ENCODE assay signal across 32 mouse cellular contexts in genomic region chr6:136889554-136889953, GRCm38 (mm10). TPM values are rescaled to one million over a fixed set of nuclear protein-coding genes. Genes with fewer than 3 reads are reported as not detected.
A peak's percentile ranks its signal among the peaks of the same experiment; 100 is the strongest.
DNase-seq lines count a peak whose midpoint lies in the region; ATAC-seq lines count a peak whose summit lies in the region.
"Had no signal": no experiment of that assay in that cellular context is flagged by ENCODE, and none has a peak within 500 bp of the region (broad histone marks: within the 10 kb centered on the region; RNA-seq: fewer than 3 reads in every experiment).

No protein-coding gene starts in this region.

- ATAC-seq in frontal cortex, adult (ENCODE audit: low TSS enrichment): peak; percentile 85
- no peak for ATAC-seq in heart, embryonic 14.5 days (ENCODE audit: insufficient number of reproducible peaks, insufficient read depth, low FRiP score, low read depth)
- no peak for ATAC-seq in lung, embryonic 15.5 days (ENCODE audit: borderline replicate concordance, extremely low read depth, low FRiP score, low TSS enrichment)
- ATAC-seq: forebrain, embryonic 15.5 days; hindbrain, postnatal 0 days; inflammation-experienced regulatory T-cells, adult 6 months; intestine, embryonic 16.5 days had no signal

- WGBS in heart, embryonic 14.5 days: 82% methylated on average over 6 of the region's 6 CpGs
- WGBS in lung, embryonic 15.5 days: 65% methylated on average over 6 of the region's 6 CpGs

- no peak overlapping the region for H3K9ac ChIP-seq in heart, embryonic 14.5 days (ENCODE audit: low read length)
- H3K9ac ChIP-seq in lung, embryonic 15.5 days: no peak overlapping the region
- H3K9ac ChIP-seq: embryonic facial prominence, embryonic 13.5 days; forebrain, embryonic 12.5 days; forebrain, embryonic 15.5 days; hindbrain, embryonic 14.5 days had no signal

- H3K27ac ChIP-seq in heart, embryonic 14.5 days (replicated peaks in 1 of 2; ENCODE audit: control insufficient read depth in 1 of 2, insufficient read depth in 1 of 2, low read depth in 2 of 2, low read length in 2 of 2): 0 out of 4 replicates have a peak overlapping the region, but pooled peaks have one; percentile 17 to 24
- H3K27ac ChIP-seq in lung, embryonic 15.5 days: peak overlapping the region; percentile 73
- H3K27ac ChIP-seq: embryonic facial prominence, embryonic 10.5 days; embryonic facial prominence, embryonic 13.5 days; forebrain, embryonic 12.5 days; forebrain, embryonic 15.5 days; gastrocnemius, adult 2 months; heart, embryonic 10.5 days; hindbrain, embryonic 14.5 days; hindbrain, postnatal 0 days had no signal

- H3K36me3 ChIP-seq in heart, embryonic 14.5 days (ENCODE audit: control insufficient read depth, insufficient read depth, low read length): no peaks in the 10 kb centered on the region
- H3K36me3 ChIP-seq in lung, embryonic 15.5 days: no peaks in the 10 kb centered on the region
- H3K36me3 ChIP-seq: embryonic facial prominence, embryonic 10.5 days; embryonic facial prominence, embryonic 13.5 days; forebrain, embryonic 12.5 days; forebrain, embryonic 15.5 days; heart, embryonic 10.5 days had no signal

- DNase-seq in frontal cortex, postnatal 36 days (ENCODE audit: low spot score in 2 of 2): no peak
- no peak for DNase-seq in heart, adult 9 months (ENCODE audit: low spot score in 2 of 2)
- no peak for DNase-seq in lung, adult 18-20 months
- DNase-seq in brain, adult 2 months (ENCODE audit: low read depth, low spot score): peak; percentile 50
- DNase-seq in adrenal gland, postnatal 4 days (ENCODE audit: low spot score in 2 of 2): no peak
- DNase-seq: cerebellum, adult 11-12 months; cerebellum, adult 8-10 months; cerebellum, postnatal 10 days; cerebellum, postnatal 36 days; embryo, embryonic 11 days; gastrocnemius, adult 2 months; gastrocnemius, postnatal 14 days; heart, adult 11 months; heart, postnatal 36 days had no signal

- no peak overlapping the region for H3K4me2 ChIP-seq in heart, embryonic 14.5 days (ENCODE audit: low read length)
- H3K4me2 ChIP-seq in lung, embryonic 15.5 days: no peak overlapping the region
- H3K4me2 ChIP-seq: embryonic facial prominence, embryonic 13.5 days; forebrain, embryonic 12.5 days; forebrain, embryonic 15.5 days; hindbrain, embryonic 14.5 days had no signal

- no peaks in the 10 kb centered on the region for H3K9me3 ChIP-seq in heart, embryonic 14.5 days (ENCODE audit: control insufficient read depth, low read length)
- H3K9me3 ChIP-seq in lung, embryonic 15.5 days: no peaks in the 10 kb centered on the region
- H3K9me3 ChIP-seq: embryonic facial prominence, embryonic 10.5 days; embryonic facial prominence, embryonic 13.5 days; forebrain, embryonic 12.5 days; forebrain, embryonic 15.5 days; heart, embryonic 10.5 days had no signal

- no peak overlapping the region for H3K4me3 ChIP-seq in heart, embryonic 14.5 days (ENCODE audit: control insufficient read depth in 1 of 2, insufficient read depth in 1 of 2, low read depth in 1 of 2, low read length in 2 of 2)
- no peak overlapping the region for H3K4me3 ChIP-seq in lung, embryonic 15.5 days
- H3K4me3 ChIP-seq: embryonic facial prominence, embryonic 10.5 days; embryonic facial prominence, embryonic 13.5 days; erythroblast, embryonic 14.5 days; forebrain, embryonic 12.5 days; forebrain, embryonic 15.5 days; gastrocnemius, adult 2 months; heart, embryonic 10.5 days had no signal

- peaks cover 3 to 6% of the 10 kb centered on the region in 2 experiments; a peak in 1 of 4 replicates for H3K4me1 ChIP-seq in heart, embryonic 14.5 days (ENCODE audit: control insufficient read depth in 2 of 2, insufficient read depth in 2 of 2, low read length in 2 of 2)
- H3K4me1 ChIP-seq in lung, embryonic 15.5 days: peaks cover 21% of the 10 kb centered on the region
- H3K4me1 ChIP-seq: embryonic facial prominence, embryonic 13.5 days; forebrain, embryonic 12.5 days; forebrain, embryonic 15.5 days had no signal

- H3K27me3 ChIP-seq in heart, embryonic 14.5 days (ENCODE audit: control insufficient read depth, insufficient read depth, low read length): no peaks in the 10 kb centered on the region
- no peaks in the 10 kb centered on the region for H3K27me3 ChIP-seq in lung, embryonic 15.5 days
- H3K27me3 ChIP-seq: embryonic facial prominence, embryonic 13.5 days; forebrain, embryonic 12.5 days; forebrain, embryonic 15.5 days had no signal

RNA-seq across cellular contexts. Expression of gene Mgp, which starts 13.9 kb away (rescaled TPM):
- 457 and 563 TPM in 2 replicates for polyA plus RNA-seq in heart, embryonic 14.5 days (2014; fragmentation: Nextera tagmentation; extraction: Ambion mirVana)
- polyA plus RNA-seq in lung, embryonic 15.5 days (2015; fragmentation: Nextera tagmentation; extraction: Ambion mirVana): 918 and 931 TPM in 2 replicates
- 100 to 1,000 TPM; 174 to 199 TPM for total RNA-seq in adrenal gland, postnatal 4 days (2021)
- total RNA-seq: ES-E14 had no signal
- polyA plus RNA-seq: erythroblast, embryonic 14.5 days; inflammation-experienced regulatory T-cells, adult 6 months had no signal

RNA-seq across cellular contexts. Expression of gene Art4, which starts 32.0 kb away (rescaled TPM):
- 9.5 and 11.2 TPM in 2 replicates for polyA plus RNA-seq in heart, embryonic 14.5 days (2014; fragmentation: Nextera tagmentation; extraction: Ambion mirVana)
- polyA plus RNA-seq in lung, embryonic 15.5 days (2015; fragmentation: Nextera tagmentation; extraction: Ambion mirVana): 6.6 and 7.1 TPM in 2 replicates
- 10 to 100 TPM; 10.4 to 11.1 TPM for total RNA-seq in adrenal gland, postnatal 4 days (2021)
- total RNA-seq: ES-E14 had no signal

RNA-seq across cellular contexts. Expression of gene Erp27, which starts 32.4 kb away (rescaled TPM):
- polyA plus RNA-seq in heart, embryonic 14.5 days (2014; fragmentation: Nextera tagmentation; extraction: Ambion mirVana): 0.93 and 1.7 TPM in 2 replicates
- 0.40 and 0.62 TPM in 2 replicates for polyA plus RNA-seq in lung, embryonic 15.5 days (2015; fragmentation: Nextera tagmentation; extraction: Ambion mirVana)
- 10 to 100 TPM in 1 of 2 experiments, under 1 TPM in 1; 0.40 to 13.6 TPM for total RNA-seq in adrenal gland, postnatal 4 days (2021)
- total RNA-seq: adrenal gland, adult 18-20 months; ES-E14; gastrocnemius, postnatal 14 days; gastrocnemius, postnatal 4 days; heart, postnatal 36 days; hindbrain, postnatal 0 days had no signal
- polyA plus RNA-seq: embryonic facial prominence, embryonic 10.5 days; erythroblast, embryonic 14.5 days; forebrain, embryonic 12.5 days; hindbrain, embryonic 14.5 days; hindbrain, postnatal 0 days had no signal

RNA-seq across cellular contexts. Expression of gene Pde6h, which starts 34.1 kb away (rescaled TPM):
- 0.23 TPM in 1 of 2 replicates, not detected in the other for polyA plus RNA-seq in heart, embryonic 14.5 days (2014; fragmentation: Nextera tagmentation; extraction: Ambion mirVana)
- 0.47 TPM in 1 of 2 replicates, not detected in the other for polyA plus RNA-seq in lung, embryonic 15.5 days (2015; fragmentation: Nextera tagmentation; extraction: Ambion mirVana)
- total RNA-seq in adrenal gland, postnatal 4 days (2021): not detected
- total RNA-seq: adrenal gland, adult 18-20 months; adrenal gland, postnatal 36 days; gastrocnemius, adult 2 months; gastrocnemius, postnatal 14 days; gastrocnemius, postnatal 4 days; heart, postnatal 36 days; hindbrain, postnatal 0 days had no signal
- polyA plus RNA-seq: embryonic facial prominence, embryonic 10.5 days; embryonic facial prominence, embryonic 13.5 days; erythroblast, embryonic 14.5 days; forebrain, embryonic 12.5 days; forebrain, embryonic 15.5 days; heart, embryonic 10.5 days; hindbrain, embryonic 11.5 days; inflammation-experienced regulatory T-cells, adult 6 months had no signal

RNA-seq across cellular contexts. Expression of gene Arhgdib, which starts 52.1 kb away (rescaled TPM):
- polyA plus RNA-seq in heart, embryonic 14.5 days (2014; fragmentation: Nextera tagmentation; extraction: Ambion mirVana): 86.1 and 88.6 TPM in 2 replicates
- polyA plus RNA-seq in lung, embryonic 15.5 days (2015; fragmentation: Nextera tagmentation; extraction: Ambion mirVana): 69.8 and 82.9 TPM in 2 replicates
- 10 to 100 TPM; 32.3 to 39.8 TPM for total RNA-seq in adrenal gland, postnatal 4 days (2021)
